Mouse (Mus musculus): Measurements from ENCODE around the gene Eva1b.
"Not testable (repeated sequence)": the region's sequence is repeated elsewhere in the genome, so short reads cannot be mapped to it uniquely, and the experiment has no call there.

Eva1b gene

GRCm38 (mm10) chr4:126173800-126174199, 26.3 kb downstream of the Eva1b start:
- in situ Hi-C loops (cut with MboI; ENCODE audit: low pct_unique_long_range_greater_than_20kb in 1 of 2, low sequenced_read_pairs in 2 of 2, unreplicated experiment in 1 of 2) = no loop called here

GRCm38 (mm10) chr4:126175980-126176379, 28.4 kb downstream of the Eva1b start:
- in situ Hi-C loops (cut with MboI; ENCODE audit: low pct_unique_long_range_greater_than_20kb in 1 of 2, low sequenced_read_pairs in 2 of 2, unreplicated experiment in 1 of 2) = not testable (repeated sequence)

DNA sequence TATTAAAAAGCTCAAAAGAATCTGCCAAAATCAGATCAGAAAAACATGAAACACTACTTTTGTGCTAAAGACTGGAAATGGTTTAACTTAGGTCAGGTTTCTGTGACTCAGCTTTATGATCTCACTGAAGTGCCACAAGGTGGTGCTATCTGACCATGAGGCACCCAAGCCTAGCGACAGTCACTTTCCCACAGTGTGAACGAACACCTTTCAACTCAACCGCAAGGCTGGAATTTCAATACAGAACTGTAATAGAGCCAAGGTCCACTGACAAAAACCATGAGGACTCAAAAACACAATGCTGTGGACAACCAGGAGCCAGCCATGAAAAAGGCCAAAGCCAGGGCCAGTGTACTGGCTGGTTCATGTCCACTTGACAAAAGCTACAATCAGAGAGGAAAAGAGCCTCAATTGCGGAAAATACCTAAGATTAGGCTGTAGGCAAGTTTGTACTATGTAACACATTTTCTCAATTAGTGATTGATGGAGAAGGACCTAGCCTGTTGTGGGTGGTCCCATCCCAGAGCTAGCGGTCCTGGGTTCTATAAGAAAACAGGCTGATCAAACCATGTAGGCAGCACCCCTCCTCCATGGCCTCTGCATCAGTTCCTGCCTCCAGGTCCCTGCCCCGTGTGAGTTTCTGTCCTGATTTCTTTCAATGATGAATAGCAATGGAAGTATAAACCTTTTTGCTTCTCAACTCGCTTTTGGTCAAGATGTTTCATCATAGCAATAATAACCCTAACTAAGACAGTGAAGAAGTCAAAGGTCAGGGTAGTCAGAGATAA, 33.8 kb downstream of the Eva1b start:
- in situ Hi-C loops (cut with MboI; ENCODE audit: low pct_unique_long_range_greater_than_20kb in 1 of 2, low sequenced_read_pairs in 2 of 2, unreplicated experiment in 1 of 2) = no loop called here

- in situ Hi-C loops (cut with MboI; ENCODE audit: low pct_unique_long_range_greater_than_20kb in 1 of 2, low sequenced_read_pairs in 2 of 2, unreplicated experiment in 1 of 2) = no loop called here
These were observed 35.5 kb downstream of the Eva1b start for GRCm38 (mm10) chr4:126183034-126183433.

- in situ Hi-C loops (cut with MboI; ENCODE audit: low pct_unique_long_range_greater_than_20kb in 1 of 2, low sequenced_read_pairs in 2 of 2, unreplicated experiment in 1 of 2) = no loop called here
These were observed 39.6 kb downstream of the Eva1b start for GRCm38 (mm10) chr4:126187096-126187495.

GRCm38 (mm10) chr4:126190636-126191035, 43.1 kb downstream of the Eva1b start:
- in situ Hi-C loops (cut with MboI; ENCODE audit: low pct_unique_long_range_greater_than_20kb in 1 of 2, low sequenced_read_pairs in 2 of 2, unreplicated experiment in 1 of 2) = no loop called here

DNA sequence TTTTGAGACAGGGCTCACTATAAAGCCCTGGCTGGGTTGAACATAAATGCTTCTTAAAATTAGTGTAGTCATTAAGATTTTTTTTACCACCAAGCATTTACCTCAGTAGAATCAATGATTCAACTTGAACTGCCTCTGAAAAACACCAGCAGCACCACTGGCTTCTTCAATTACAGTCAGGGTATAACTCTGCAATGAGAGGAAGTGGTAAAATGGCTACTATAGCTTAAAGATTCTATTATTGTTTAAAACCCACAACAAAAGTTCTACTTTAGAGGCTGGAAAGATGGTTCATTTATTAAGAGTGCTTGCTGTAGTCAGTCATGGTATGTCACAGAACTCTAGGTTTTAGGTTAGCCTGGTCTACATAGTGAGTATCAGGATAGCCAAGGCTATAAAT, 46.7 kb downstream of the Eva1b start:
- in situ Hi-C loops (cut with MboI; ENCODE audit: low pct_unique_long_range_greater_than_20kb in 1 of 2, low sequenced_read_pairs in 2 of 2, unreplicated experiment in 1 of 2) = no loop called here

DNA sequence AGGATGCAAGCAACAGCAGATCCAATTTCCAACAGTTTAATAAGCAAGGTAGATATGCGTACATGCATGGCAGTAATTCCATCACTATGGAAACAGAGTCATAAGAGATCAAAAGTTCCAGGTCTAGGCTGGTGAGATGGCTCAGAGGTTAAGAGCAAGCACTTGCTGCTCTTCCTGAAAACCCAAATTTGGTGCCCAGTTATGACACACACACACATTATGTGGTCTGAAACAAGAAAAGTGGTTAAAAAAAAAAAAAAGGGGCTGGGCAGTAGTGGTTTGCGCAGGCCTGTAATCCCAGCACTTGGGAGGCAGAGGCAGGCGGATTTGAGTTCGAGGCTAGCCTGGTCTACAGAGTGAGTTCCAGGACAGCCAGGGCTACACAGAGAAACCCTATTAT, 47.4 kb downstream of the Eva1b start:
- in situ Hi-C loops (cut with MboI; ENCODE audit: low pct_unique_long_range_greater_than_20kb in 1 of 2, low sequenced_read_pairs in 2 of 2, unreplicated experiment in 1 of 2) = no loop called here

- in situ Hi-C loops (cut with MboI; ENCODE audit: low pct_unique_long_range_greater_than_20kb in 1 of 2, low sequenced_read_pairs in 2 of 2, unreplicated experiment in 1 of 2) = no loop called here
These were observed 49.9 kb downstream of the Eva1b start for GRCm38 (mm10) chr4:126197485-126197884.

Measured in mouse embryonic stem cell (cell line).